In genomic region chr7:117462196-117462935, GRCm38 (mm10) we compare ENCODE assay signal across 8 mouse cellular contexts.
A peak's percentile ranks its signal among the peaks of the same experiment; 100 is the strongest.
DNase-seq lines count a peak whose midpoint lies in the region; ATAC-seq and TF ChIP-seq lines count a peak whose summit lies in the region.
"Had no signal": no experiment of that assay in that cellular context is flagged by ENCODE, and none has a peak within 500 bp of the region (broad histone marks: within the 10 kb centered on the region; RNA-seq: fewer than 3 reads in every experiment).

No protein-coding gene starts in this region.

- no peak for ATAC-seq in midbrain, embryonic 11.5 days (ENCODE audit: low FRiP score)
- no peak for ATAC-seq in limb, embryonic 13.5 days (ENCODE audit: low FRiP score, low read depth)

- peaks cover 4% of the 10 kb centered on the region; the same call in 1 of the 2 replicates for H3K9me3 ChIP-seq in midbrain, embryonic 10.5 days (replicated peaks)
- H3K9me3 ChIP-seq in midbrain, embryonic 11.5 days (ENCODE audit: control insufficient read depth, low read length), result no peaks in the 10 kb centered on the region; the same call in 1 of the 2 replicates
- H3K9me3 ChIP-seq in limb, embryonic 13.5 days, result 0 out of 2 replicates have a peak, but pooled peaks cover 2% of the 10 kb centered on the region
- H3K9me3 ChIP-seq: liver, embryonic 13.5 days had no signal

- no peak for TF ChIP-seq POLR2A in kidney, adult 2 months (IDR thresholded peaks at IDR 0.05; ENCODE audit: low read depth, low read length)

- WGBS in midbrain, embryonic 10.5 days, result 68% methylated on average over 7 of the region's 7 CpGs
- WGBS in midbrain, embryonic 11.5 days, result 52% methylated on average over 7 of the region's 7 CpGs
- WGBS in kidney, adult 2 months, result 39% methylated on average over 7 of the region's 7 CpGs
- 54% methylated on average over 7 of the region's 7 CpGs for WGBS in limb, embryonic 13.5 days

- no peak for DNase-seq in midbrain, embryonic 10.5 days (ENCODE audit: low spot score)
- no peak for DNase-seq in midbrain, embryonic 11.5 days (ENCODE audit: low spot score, missing footprints)
- peak; percentile 61 to 63 for DNase-seq in frontal cortex, postnatal 36 days (ENCODE audit: low spot score in 2 of 2)
- peak; percentile 69 for DNase-seq in kidney, adult 2 months
- peak; percentile 81 to 88 for DNase-seq in right cerebral cortex, postnatal 10 days (ENCODE audit: low spot score in 2 of 2)
- DNase-seq in cerebellum, postnatal 36 days, result no peak
- DNase-seq: liver, embryonic 13.5 days had no signal

- no peak overlapping the region for H3K4me2 ChIP-seq in midbrain, embryonic 11.5 days
- no peak overlapping the region for H3K4me2 ChIP-seq in limb, embryonic 13.5 days (replicated peaks)
- H3K4me2 ChIP-seq: liver, embryonic 13.5 days had no signal

- H3K27me3 ChIP-seq in midbrain, embryonic 10.5 days (ENCODE audit: low read depth, poor library complexity, severe bottlenecking), result no peaks in the 10 kb centered on the region
- no peaks in the 10 kb centered on the region for H3K27me3 ChIP-seq in midbrain, embryonic 11.5 days (ENCODE audit: control insufficient read depth, insufficient read depth, low read length)
- no peaks in the 10 kb centered on the region for H3K27me3 ChIP-seq in kidney, adult 2 months (replicated peaks; ENCODE audit: control insufficient read depth, insufficient read depth, low read length)
- H3K27me3 ChIP-seq in limb, embryonic 13.5 days, result no peaks in the 10 kb centered on the region
- H3K27me3 ChIP-seq: liver, embryonic 13.5 days had no signal

- no peak overlapping the region for H3K4me3 ChIP-seq in midbrain, embryonic 10.5 days
- no peak overlapping the region for H3K4me3 ChIP-seq in midbrain, embryonic 11.5 days (ENCODE audit: low read depth, low read length)
- H3K4me3 ChIP-seq in kidney, adult 2 months (ENCODE audit: insufficient read depth, low read depth, low read length), result no peak overlapping the region
- H3K4me3 ChIP-seq in limb, embryonic 13.5 days, result no peak overlapping the region
- H3K4me3 ChIP-seq: liver, embryonic 13.5 days had no signal

- no peak for TF ChIP-seq CTCF in kidney, adult 2 months (conservative IDR thresholded peaks at IDR 0.05; ENCODE audit: insufficient read depth, insufficient read length, low read depth, low read length)

- H3K9ac ChIP-seq in midbrain, embryonic 11.5 days (ENCODE audit: low read length), result no peak overlapping the region
- H3K9ac ChIP-seq in limb, embryonic 13.5 days, result no peak overlapping the region
- H3K9ac ChIP-seq: liver, embryonic 13.5 days had no signal

- H3K27ac ChIP-seq in midbrain, embryonic 10.5 days (replicated peaks), result peak overlapping the region; percentile 38; the same call in 1 of the 2 replicates
- H3K27ac ChIP-seq in midbrain, embryonic 11.5 days (ENCODE audit: low read depth, low read length), result no peak overlapping the region
- H3K27ac ChIP-seq in kidney, adult 2 months (ENCODE audit: insufficient read depth, low read depth, low read length), result 0 out of 2 replicates have a peak overlapping the region, but pooled peaks have one; percentile 1
- H3K27ac ChIP-seq in limb, embryonic 13.5 days, result peak overlapping the region; percentile 2; the same call in 1 of the 2 replicates
- H3K27ac ChIP-seq: liver, embryonic 13.5 days had no signal

- H3K4me1 ChIP-seq in midbrain, embryonic 10.5 days, result peaks cover 13% of the 10 kb centered on the region
- H3K4me1 ChIP-seq in midbrain, embryonic 11.5 days (ENCODE audit: control insufficient read depth, insufficient read depth, low read length), result no peaks in the 10 kb centered on the region
- H3K4me1 ChIP-seq in kidney, adult 2 months (ENCODE audit: control insufficient read depth, insufficient read depth, low read length), result peaks cover 11% of the 10 kb centered on the region
- peaks cover 12% of the 10 kb centered on the region for H3K4me1 ChIP-seq in limb, embryonic 13.5 days

- no peaks in the 10 kb centered on the region for H3K36me3 ChIP-seq in midbrain, embryonic 10.5 days
- H3K36me3 ChIP-seq in midbrain, embryonic 11.5 days (ENCODE audit: control insufficient read depth, insufficient read depth, low read length), result no peaks in the 10 kb centered on the region
- H3K36me3 ChIP-seq in kidney, adult 2 months (ENCODE audit: control insufficient read depth, insufficient read depth, low read length), result no peaks in the 10 kb centered on the region
- H3K36me3 ChIP-seq in limb, embryonic 13.5 days, result peaks cover 3% of the 10 kb centered on the region; the same call in 1 of the 2 replicates
- H3K36me3 ChIP-seq: liver, embryonic 13.5 days had no signal

Comparison
In these comparisons a context has a peak if more than half of its experiments do, and no peak if none do; other contexts are left out.
1. DNase-seq: peak in frontal cortex, postnatal 36 days (2 of 2), kidney, adult 2 months (single experiment) and right cerebral cortex, postnatal 10 days (2 of 2); none in midbrain, embryonic 10.5 days (single experiment), midbrain, embryonic 11.5 days (single experiment) and cerebellum, postnatal 36 days (0 of 2).